Mouse (Mus musculus): ENCODE measurements at regions not wholly inside any gene's neighbourhood (a gene's known extent, or its start where the extent isn't known, plus 50 kb on each side); places are given as distances from the start of the nearest gene placed in this dataset.

DNA sequence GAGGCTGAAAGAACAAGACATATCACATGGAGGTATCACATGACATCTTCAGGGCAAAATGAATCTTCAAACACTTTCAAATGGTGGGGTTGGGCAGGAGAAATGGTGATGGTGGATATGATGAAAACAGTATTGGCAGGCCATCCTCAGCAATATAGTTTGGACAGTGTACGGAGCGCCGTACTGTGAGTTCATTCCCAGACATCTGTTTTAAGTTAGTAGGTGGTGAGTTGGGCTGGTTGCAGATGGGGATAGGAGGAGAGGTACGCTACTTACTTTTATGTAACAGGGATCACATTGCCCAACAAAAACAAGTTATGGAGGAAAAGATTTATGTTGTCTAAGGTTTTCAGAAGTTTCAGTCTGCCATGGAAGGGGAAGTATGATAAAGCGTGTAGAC, 246.6 kb downstream of the Gm11146 start:
- TF ChIP-seq CTCF (IDR thresholded peaks at IDR 0.05; ENCODE audit: insufficient read depth, low read length), result no peak
- TF ChIP-seq POLR2A (IDR thresholded peaks at IDR 0.05; ENCODE audit: borderline replicate concordance, extremely low read depth, low read depth, low read length), result no peak

Data from lung, adult 2 months (tissue).